Mouse (Mus musculus) erythroblast, embryonic 14.5 days (primary cell): Measurements from ENCODE around the gene Cadm1.

ENCODE experiments used
- GATA1 ChIP-seq: IDR thresholded peaks from 2 replicates; pipeline ENCODE4 v1.6.1; 2012; ENCODE audit warnings: low read length, inconsistent platforms, mixed read lengths
- TAL1 ChIP-seq: IDR thresholded peaks from 3 replicates; pipeline ENCODE4 v1.6.1; 2012; ENCODE audit warnings: low read length, inconsistent platforms, mixed read lengths

DNA sequence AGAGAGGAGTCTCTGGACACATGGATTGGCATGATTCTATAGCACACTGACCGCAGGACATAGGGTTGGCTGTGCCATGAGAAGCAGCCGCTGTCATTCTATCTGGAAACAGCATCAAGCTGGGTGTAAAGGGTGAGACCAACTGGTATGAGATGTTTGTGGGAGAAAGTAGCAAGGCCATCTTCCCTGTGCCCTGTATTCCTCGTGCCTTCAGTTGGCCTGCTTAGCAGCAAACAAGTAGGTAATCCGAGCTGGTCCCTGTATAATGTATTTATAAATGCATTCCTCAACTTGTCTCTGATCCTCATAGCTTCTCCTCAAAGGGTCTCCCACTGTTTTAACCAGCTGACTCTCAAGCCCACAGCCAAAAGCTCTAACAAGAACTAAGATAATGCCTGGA is 301.4 kb downstream of the Cadm1 start:
- TF ChIP-seq TAL1 (no peak), GATA1 (no peak)
